Mouse (Mus musculus) regulatory T cell (primary cell): ENCODE measurements around the gene Dnah3.

Experiments
- in situ Hi-C: fragments of 300-600 bp; cut with MboI, MseI; formaldehyde crosslinking; loops from one replicate; pipeline ENCODE4 v1.15.1; 2025; ENCODE audit warnings: high pct_unique_total_duplicates

Gene Dnah3

GRCm38 (mm10) chr7:120095180-120095579 lies at the start of gene Dnah3:
Gene Dnah3, minus strand, starts transcription at chr7:120095280.
- in situ Hi-C loops, result no loop called here

GRCm38 (mm10) chr7:120142743-120143142 lies 47.7 kb upstream of the Dnah3 start:
- in situ Hi-C loops, result no loop called here

- in situ Hi-C loops, result loop anchor here (10.0 kb wide), 1 partner anchor 284 kb away; no protein-coding TSS in a partner anchor
Observed at GRCm38 (mm10) chr7:120128951-120129350, 33.9 kb upstream of the Dnah3 start.

- in situ Hi-C loops, result loop anchor here (10.0 kb wide), 1 partner anchor 283 kb away; no protein-coding TSS in a partner anchor
Observed at GRCm38 (mm10) chr7:120127686-120128059, 32.6 kb upstream of the Dnah3 start.

GRCm38 (mm10) chr7:120126976-120127685 lies 32.1 kb upstream of the Dnah3 start:
- in situ Hi-C loops, result loop anchor here (10.0 kb wide), 1 partner anchor 282 kb away; no protein-coding TSS in a partner anchor

GRCm38 (mm10) chr7:120124844-120125243 lies 29.8 kb upstream of the Dnah3 start:
- in situ Hi-C loops, result loop anchor here (10.0 to 25.0 kb wide), 2 partner anchors 280 to 637 kb away; no protein-coding TSS in a partner anchor

GRCm38 (mm10) chr7:120123776-120124175 lies 28.7 kb upstream of the Dnah3 start:
- in situ Hi-C loops, result loop anchor here (10.0 to 25.0 kb wide), 2 partner anchors 279 to 639 kb away; no protein-coding TSS in a partner anchor

- in situ Hi-C loops, result loop anchor here (10.0 to 25.0 kb wide), 2 partner anchors 507 to 645 kb away; no protein-coding TSS in a partner anchor
Observed at GRCm38 (mm10) chr7:120117529-120117928, 22.4 kb upstream of the Dnah3 start.

- in situ Hi-C loops, result loop anchor here (10.0 to 25.0 kb wide), 2 partner anchors 508 to 645 kb away; no protein-coding TSS in a partner anchor
Observed at GRCm38 (mm10) chr7:120116976-120117375, 21.9 kb upstream of the Dnah3 start.

- in situ Hi-C loops, result loop anchor here (10.0 to 25.0 kb wide), 3 partner anchors 255 to 653 kb away; no protein-coding TSS in a partner anchor
Observed at GRCm38 (mm10) chr7:120109676-120110075, 14.6 kb upstream of the Dnah3 start.

- in situ Hi-C loops, result loop anchor here (10.0 to 25.0 kb wide), 2 partner anchors 252 to 656 kb away; no protein-coding TSS in a partner anchor
Observed at GRCm38 (mm10) chr7:120106356-120106755, 11.3 kb upstream of the Dnah3 start.

- in situ Hi-C loops, result loop anchor here (10.0 to 25.0 kb wide), 2 partner anchors 250 to 657 kb away; no protein-coding TSS in a partner anchor
Observed at GRCm38 (mm10) chr7:120104975-120105374, 9.9 kb upstream of the Dnah3 start.

GRCm38 (mm10) chr7:120103019-120103567 lies 8.0 kb upstream of the Dnah3 start:
- in situ Hi-C loops, result loop anchor here (10.0 to 25.0 kb wide), 2 partner anchors 248 to 659 kb away; no protein-coding TSS in a partner anchor

GRCm38 (mm10) chr7:120102164-120102972 lies 7.3 kb upstream of the Dnah3 start, which contains the start of gene Tmem159:
Gene Tmem159, plus strand, starts transcription at chr7:120102353.
- in situ Hi-C loops, result loop anchor here (10.0 to 25.0 kb wide), 2 partner anchors 248 to 660 kb away; no protein-coding TSS in a partner anchor

- in situ Hi-C loops, result no loop called here
Observed at GRCm38 (mm10) chr7:120098403-120098802, 3.3 kb upstream of the Dnah3 start.

- in situ Hi-C loops, result no loop called here
Observed at GRCm38 (mm10) chr7:120097845-120098244, 2.8 kb upstream of the Dnah3 start.

GRCm38 (mm10) chr7:120094216-120094615 lies 864 bp downstream of the Dnah3 start:
- in situ Hi-C loops, result no loop called here

- in situ Hi-C loops, result no loop called here
Observed at GRCm38 (mm10) chr7:120093033-120093432, 2.0 kb downstream of the Dnah3 start.

- in situ Hi-C loops, result no loop called here
Observed at GRCm38 (mm10) chr7:120080177-120080576, 14.9 kb downstream of the Dnah3 start.

GRCm38 (mm10) chr7:120069164-120069563 lies 25.9 kb downstream of the Dnah3 start:
- in situ Hi-C loops, result no loop called here

- in situ Hi-C loops, result no loop called here
Observed at GRCm38 (mm10) chr7:120068114-120068513, 27.0 kb downstream of the Dnah3 start.
